Mouse (Mus musculus): ENCODE measurements around the gene Mpp3.

GRCm38 (mm10) chr11:102044691-102045212 lies 16.5 kb upstream of the Mpp3 start:
- TF ChIP-seq CTCF (IDR thresholded peaks at IDR 0.05; ENCODE audit: low read depth) (no peak), EP300 (IDR thresholded peaks at IDR 0.05; ENCODE audit: low read depth) (no peak)
